Mouse (Mus musculus): ENCODE measurements at regions not wholly inside any gene's neighbourhood (a gene's known extent, or its start where the extent isn't known, plus 50 kb on each side); places are given as distances from the start of the nearest gene placed in this dataset.
"Not testable (repeated sequence)": the region's sequence is repeated elsewhere in the genome, so short reads cannot be mapped to it uniquely, and the experiment has no call there.

GRCm38 (mm10) chr10:130594046-130594734 lies 97.0 kb upstream of the Vmn2r87 start:
- peak; percentile 27 for DNase-seq (ENCODE audit: low spot score)

DNA sequence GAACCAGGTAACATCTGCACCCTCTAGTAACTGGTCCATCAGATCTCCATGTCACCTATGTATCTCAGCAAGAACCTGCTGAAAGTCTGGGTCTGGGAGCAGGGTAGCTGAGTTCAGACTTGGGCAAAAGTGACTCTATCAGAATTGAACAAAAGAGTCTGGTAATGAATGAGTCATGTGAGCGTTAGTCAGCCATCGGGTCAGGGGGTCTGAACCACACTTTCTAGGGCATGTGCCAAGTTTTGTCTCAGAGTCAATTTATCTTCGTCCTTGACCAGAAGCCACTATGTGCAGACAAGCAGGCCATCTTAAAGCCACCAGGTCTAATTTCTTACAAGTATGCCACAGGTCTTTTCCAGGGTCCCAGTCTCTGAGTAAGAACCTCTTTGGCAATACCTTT lies 69.2 kb upstream of the Vmn2r87 start:
- DNase-seq (ENCODE audit: low spot score): not testable (repeated sequence)

DNA sequence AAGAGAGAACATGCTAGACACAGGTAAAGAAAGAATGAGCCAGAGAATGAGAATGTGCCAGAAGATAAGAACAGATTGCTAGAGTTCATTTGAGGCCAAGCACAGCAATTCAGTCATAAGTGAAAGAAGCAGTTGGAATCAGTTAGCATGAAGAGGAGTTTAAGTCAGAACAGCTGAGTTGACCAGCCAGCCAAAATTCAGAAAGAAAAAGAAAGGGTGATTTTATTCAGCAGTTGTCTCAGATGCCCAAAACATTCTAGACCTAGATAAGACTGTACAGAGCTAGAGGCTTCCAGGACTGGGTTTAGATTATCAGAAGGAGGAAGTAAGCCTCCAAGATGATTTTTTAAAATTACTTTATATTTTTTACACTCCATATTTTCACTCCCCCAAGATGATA lies 51.4 kb upstream of the Vmn2r87 start:
- no peak for DNase-seq (ENCODE audit: low spot score)

All from urinary bladder, adult 2 months (tissue).